Mouse (Mus musculus): ENCODE data around the gene Gm49366.
"Not testable (repeated sequence)": the region's sequence is repeated elsewhere in the genome, so short reads cannot be mapped to it uniquely, and the experiment has no call there.

Gene Gm49366

DNA sequence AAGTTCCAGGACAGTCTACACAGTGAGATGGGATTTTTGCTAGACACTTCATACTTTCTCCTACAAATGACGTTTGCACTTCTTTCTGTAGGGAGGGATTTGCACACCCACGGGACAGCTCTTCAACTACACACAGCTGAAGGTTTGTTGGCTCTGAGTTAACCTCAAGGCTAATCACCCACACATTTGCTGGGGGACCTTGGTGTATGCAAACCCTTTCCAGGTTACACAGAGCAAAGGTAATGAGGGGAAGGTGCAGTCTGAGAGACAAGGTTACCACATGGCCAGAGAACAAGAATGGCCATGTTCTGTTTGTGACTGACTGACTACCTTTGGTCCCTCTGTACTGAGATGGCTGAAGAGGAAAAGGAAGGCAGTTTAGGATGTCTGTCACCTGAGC is 45.1 kb downstream of the Gm49366 start:
- no peak for DNase-seq (ENCODE audit: low spot score in 2 of 2)

DNA sequence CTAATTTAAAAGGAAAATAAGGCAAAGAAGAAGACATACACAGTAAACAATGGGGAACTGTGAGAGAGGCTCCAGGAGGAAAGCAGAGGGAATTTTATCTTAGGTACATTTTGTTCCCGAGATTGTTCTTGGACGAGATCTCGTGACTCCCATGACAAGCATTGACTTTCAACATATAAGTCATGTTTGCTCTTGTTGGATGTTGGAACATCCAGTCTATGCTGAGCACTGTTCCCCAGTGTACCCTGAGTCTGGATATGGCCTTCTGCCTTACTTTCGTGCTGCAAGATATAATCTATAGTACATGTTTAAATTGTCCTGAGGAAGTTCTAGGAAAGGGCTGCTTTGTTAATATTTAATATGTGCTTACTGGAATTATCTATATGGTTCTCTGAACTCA is 45.8 kb downstream of the Gm49366 start:
- no peak for DNase-seq (ENCODE audit: low spot score in 2 of 2)

DNA sequence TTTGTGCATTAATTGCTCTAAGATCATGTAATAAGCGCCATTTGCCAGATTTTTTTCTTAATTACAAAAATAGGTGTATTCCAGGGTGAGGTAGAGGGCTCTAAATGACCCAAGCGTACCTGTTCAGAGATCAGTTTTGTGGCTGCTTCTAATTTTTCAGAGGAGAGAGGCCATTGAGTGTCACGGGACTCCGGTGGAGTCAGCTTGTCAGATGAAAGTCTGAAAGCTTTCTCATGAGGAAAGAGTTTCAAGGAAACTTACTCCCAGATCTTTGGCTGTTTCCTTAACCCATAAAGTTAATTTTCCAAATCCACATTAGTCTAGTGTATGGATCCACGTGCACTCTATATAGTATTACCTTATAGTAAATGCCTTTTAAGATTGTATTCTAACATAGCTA is 55.9 kb downstream of the Gm49366 start:
- not testable (repeated sequence) for DNase-seq (ENCODE audit: low spot score in 2 of 2)

DNA sequence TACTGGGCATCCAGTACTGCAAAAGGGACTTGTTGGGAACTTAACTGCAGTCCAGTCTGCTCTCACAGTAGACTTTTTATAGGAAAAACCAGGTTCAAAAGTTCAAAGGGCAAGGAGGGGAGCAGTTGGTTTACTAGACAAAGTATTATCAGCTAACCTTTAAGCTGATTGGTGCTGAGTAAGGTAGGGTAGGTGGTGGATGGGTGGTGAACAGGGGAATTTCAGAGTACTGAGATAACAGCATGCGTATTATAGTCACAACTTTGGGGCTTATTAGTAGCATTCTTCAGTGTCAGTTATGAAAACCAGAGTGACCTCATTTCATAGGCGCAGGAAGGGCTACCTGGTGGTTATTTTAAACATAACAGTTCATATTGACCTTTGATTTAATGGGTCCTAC is 60.9 kb downstream of the Gm49366 start:
- DNase-seq (ENCODE audit: low spot score in 2 of 2) = no peak

DNA sequence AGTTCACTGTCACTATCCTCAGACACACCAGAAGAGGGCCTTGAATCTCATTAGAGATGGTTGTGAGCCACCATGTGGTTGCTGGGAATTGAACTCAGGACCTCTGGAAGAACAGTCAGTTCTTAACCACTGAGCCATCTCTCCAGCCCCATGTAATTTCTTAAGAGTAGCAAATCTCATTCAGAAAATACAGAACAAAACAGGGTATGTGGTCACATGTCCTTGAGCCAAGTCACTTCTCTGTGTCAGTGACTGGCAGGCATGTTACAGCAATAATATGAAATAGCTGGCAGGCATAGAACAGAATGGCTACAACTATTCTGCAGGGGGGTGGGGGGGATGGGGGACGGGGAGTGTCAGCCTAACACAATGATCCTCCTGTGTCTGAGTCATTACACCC is 61.3 kb downstream of the Gm49366 start:
- no peak for DNase-seq (ENCODE audit: low spot score in 2 of 2)

DNA sequence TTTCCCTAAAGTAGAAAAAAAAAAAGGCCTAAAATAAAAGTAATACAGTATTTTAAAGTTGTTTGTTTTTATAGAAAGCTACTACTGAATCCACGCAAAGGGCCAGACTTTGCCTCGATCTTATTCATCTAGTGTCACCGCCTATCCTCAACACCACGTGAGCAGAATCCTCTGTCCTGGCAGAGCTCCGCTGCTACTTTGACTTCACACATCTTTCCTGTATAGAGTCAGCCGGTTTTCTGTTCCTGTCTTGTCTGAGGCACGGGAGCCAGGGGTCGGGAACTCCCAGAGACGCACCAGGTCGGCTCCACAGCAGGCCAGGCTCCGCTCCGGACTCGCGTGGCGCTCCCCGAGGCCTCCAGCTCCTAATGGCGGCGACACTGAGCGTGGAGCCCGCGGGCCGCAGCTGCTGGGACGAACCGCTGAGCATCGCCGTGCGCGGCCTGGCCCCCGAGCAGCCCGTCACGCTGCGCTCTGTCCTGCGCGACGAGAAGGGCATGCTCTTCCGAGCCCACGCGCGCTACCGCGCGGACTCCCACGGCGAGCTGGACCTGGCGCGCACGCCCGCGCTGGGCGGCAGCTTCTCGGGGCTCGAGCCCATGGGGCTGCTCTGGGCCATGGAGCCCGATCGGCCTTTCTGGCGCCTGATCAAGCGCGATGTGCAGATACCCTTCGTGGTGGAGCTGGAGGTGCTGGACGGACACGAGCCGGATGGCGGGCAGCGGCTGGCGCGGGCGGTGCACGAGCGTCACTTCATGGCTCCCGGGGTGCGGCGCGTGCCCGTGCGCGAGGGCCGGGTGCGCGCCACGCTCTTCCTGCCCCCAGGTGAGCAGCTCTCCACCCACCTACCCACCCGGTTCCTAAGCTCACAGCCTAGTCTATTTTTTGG is 62.1 kb downstream of the Gm49366 start, which contains the start of gene Acot6:
Gene Acot6, plus strand, starts transcription at position 51 of the 889 bp plus-strand sequence.
- peak; percentile 24 to 56 for DNase-seq (ENCODE audit: low spot score in 2 of 2)

DNA sequence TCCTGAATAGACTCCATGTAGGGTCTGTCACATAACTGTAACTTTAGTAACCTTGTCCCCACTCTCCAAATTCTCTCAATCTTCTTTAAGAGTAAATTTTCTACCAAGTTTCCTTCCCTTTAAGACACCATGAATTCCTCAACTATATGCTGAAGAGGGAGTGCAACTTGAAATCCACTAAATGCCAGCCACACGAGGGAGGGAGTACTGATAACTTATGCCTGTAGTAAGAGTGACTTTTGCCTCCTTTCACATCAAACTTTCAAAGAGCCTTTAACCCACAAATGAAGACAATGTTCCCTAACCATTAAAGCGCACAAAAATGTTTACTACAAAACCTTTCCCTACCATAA is 62.7 kb downstream of the Gm49366 start:
- no peak for DNase-seq (ENCODE audit: low spot score in 2 of 2)

DNA sequence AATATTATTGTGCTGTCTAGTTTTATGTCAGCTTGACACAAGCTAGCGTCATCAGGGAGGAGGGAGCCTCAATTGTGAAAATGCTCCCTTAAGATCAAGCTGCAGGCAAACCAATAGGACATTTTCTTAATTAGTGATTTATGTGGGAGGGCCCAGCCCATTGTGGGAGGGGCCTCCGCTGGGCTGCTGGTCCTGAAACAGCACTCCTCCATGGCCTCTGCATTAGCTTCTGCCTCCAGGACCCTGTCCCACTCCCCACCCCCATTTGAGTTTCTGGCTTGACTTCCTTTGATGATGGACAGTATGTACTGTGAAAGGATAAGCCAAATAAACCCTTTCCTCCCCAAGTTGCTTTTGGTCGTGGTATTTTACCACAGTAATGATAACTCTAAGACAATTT is 68.3 kb downstream of the Gm49366 start:
- no peak for DNase-seq (ENCODE audit: low spot score in 2 of 2)

DNA sequence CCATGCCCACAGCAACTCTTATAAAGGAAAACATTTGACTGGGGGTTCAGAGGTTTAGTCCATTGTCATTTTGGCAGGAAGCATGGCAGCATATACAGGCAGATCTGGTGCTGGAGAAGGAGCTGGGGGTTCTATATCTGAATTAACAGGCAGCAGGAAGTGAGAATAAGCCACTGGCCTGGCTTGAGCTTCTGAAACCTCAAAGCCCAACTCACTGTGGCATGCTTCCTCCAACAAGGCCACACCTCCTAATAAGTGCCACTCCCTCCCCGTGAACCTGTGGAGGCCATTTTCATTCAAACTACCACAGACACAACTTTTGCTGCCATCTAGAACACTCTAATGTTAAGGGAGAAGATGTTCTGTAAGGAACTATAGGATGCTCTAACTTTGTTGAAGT is 69.0 kb downstream of the Gm49366 start:
- DNase-seq (ENCODE audit: low spot score in 2 of 2) = no peak
